Mouse (Mus musculus) stomach, postnatal 0 days (tissue): ENCODE results near the gene Pex7. TPM values are rescaled to one million over a fixed set of nuclear protein-coding genes. Genes with fewer than 3 reads are reported as not detected.

Experiments used
- ATAC-seq: fragments of 200-750 bp; cut with Nextera tagmentation; 2 replicates; pipeline ENCODE4 v1.8.0; 2017; ENCODE audit not compliant: low FRiP score, low TSS enrichment
- DNase-seq: peaks from one replicate; pipeline ENCODE4 v3.0.0-alpha.2; 2016; ENCODE audit warnings: low spot score
- H3K27ac ChIP-seq: fragments of 300-500 bp; sonication (generic); replicated peaks from 2 replicates; pipeline ENCODE4 v1.5.1; 2014; ENCODE audit warnings: mild to moderate bottlenecking, control low read depth
- H3K27me3 ChIP-seq: fragments of 300-500 bp; sonication (generic); 2 replicates; pipeline ENCODE4 v1.6.1; 2014; ENCODE audit warnings: low read length; ENCODE audit not compliant: control insufficient read depth, insufficient read depth
- H3K36me3 ChIP-seq: fragments of 300-500 bp; sonication (generic); 2 replicates; pipeline ENCODE4 v1.6.1; 2014; ENCODE audit warnings: low read length, mixed read lengths; ENCODE audit not compliant: control insufficient read depth, insufficient read depth
- H3K4me1 ChIP-seq: fragments of 300-500 bp; sonication (generic); replicated peaks from 2 replicates; pipeline ENCODE4 v1.6.1; 2014; ENCODE audit warnings: antibody characterized with exemption; ENCODE audit not compliant: control insufficient read depth, insufficient read depth
- H3K4me2 ChIP-seq: fragments of 300-500 bp; sonication (generic); replicated peaks from 2 replicates; pipeline ENCODE4 v1.6.1; 2014; ENCODE audit warnings: low read depth, mild to moderate bottlenecking, control low read depth, moderate library complexity
- H3K4me3 ChIP-seq: fragments of 300-500 bp; sonication (generic); 2 replicates; pipeline ENCODE4 v1.5.1; 2014; ENCODE audit warnings: low read depth, low read length, control low read depth
- H3K9ac ChIP-seq: fragments of 300-500 bp; sonication (generic); 2 replicates; pipeline ENCODE4 v1.6.1; 2014; ENCODE audit warnings: mild to moderate bottlenecking, low read length, control low read depth, mixed read lengths
- H3K9me3 ChIP-seq: fragments of 300-500 bp; sonication (generic); 2 replicates; pipeline ENCODE4 v1.6.1; 2016; ENCODE audit warnings: low read length; ENCODE audit not compliant: control insufficient read depth
- CTCF ChIP-seq: IDR thresholded peaks from 2 replicates; pipeline ENCODE4 v1.5.1; 2016; ENCODE audit warnings: antibody characterized with exemption, low read depth, mild to moderate bottlenecking, moderate library complexity
- EP300 ChIP-seq: optimal IDR thresholded peaks from 2 replicates; pipeline ENCODE3; 2016; ENCODE audit warnings: antibody characterized with exemption
- WGBS: fragments of 180-500 bp; shearing (Covaris S2); extraction: QIAGEN DNeasy Blood & Tissue Kit; methylation state at CpG from one replicate; pipeline ENCODE4 v1.1.7; 2014; 5-methylcytosine and 5-hydroxymethylcytosine counted together
- polyA plus RNA-seq: library from polyadenylated mRNA; unstranded; fragments of >200 nt; fragmentation: Nextera tagmentation; extraction: Ambion mirVana; gene quantifications from 2 replicates; pipeline ENCODE4 v1.2.1, GENCODE M21; 2015

Pex7 gene
- polyA plus RNA-seq, 1 experiment from 2014 or later, result 56.0 TPM

DNA sequence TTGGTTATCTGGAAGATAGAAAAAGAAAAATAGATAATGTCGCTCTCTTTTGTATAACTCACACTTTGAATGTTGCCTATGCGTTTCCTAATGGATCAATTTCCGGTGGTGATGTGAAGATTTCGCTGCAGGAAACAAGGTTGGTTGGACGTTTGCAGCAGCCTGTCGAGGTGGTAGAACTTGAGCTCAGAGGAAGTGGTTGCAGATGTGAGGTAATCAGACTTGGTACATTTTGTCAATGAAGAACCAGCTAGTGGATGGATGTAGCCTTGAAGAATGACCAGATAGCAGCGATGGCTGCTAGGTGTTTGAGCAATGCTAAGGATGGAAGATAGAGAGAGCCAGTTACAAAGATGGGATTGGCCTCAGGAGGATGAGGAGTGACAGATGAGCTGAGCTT lies 102.7 kb downstream of the Pex7 start:
- H3K27ac ChIP-seq, result no peak overlapping the region
- WGBS, result 78% methylated on average over 7 of the region's 7 CpGs

More for the DNA sequence above, 102.7 kb downstream of the Pex7 start:
- TF ChIP-seq CTCF (no peak), EP300 (no peak)
- ATAC-seq (no peak), DNase-seq (no peak)
- H3K9me3 ChIP-seq, result no peaks in the 10 kb centered on the region
- no peaks in the 10 kb centered on the region for H3K36me3 ChIP-seq
- H3K4me2 ChIP-seq, result no peak overlapping the region
- H3K27me3 ChIP-seq, result no peaks in the 10 kb centered on the region
- no peaks in the 10 kb centered on the region for H3K4me1 ChIP-seq
- no peak overlapping the region for H3K9ac ChIP-seq
- H3K4me3 ChIP-seq, result no peak overlapping the region

Other genes starting within 250 kb of the Pex7 start
- gene Il20ra, start 195.1 kb downstream of the Pex7 start, polyA plus RNA-seq, result 0.33 and 0.36 TPM in 2 replicates
- gene Slc35d3, start 56.2 kb downstream of the Pex7 start, polyA plus RNA-seq, result 0.24 and 0.25 TPM in 2 replicates
- gene Map3k5, start 26.8 kb upstream of the Pex7 start, polyA plus RNA-seq, result 2.4 and 3.1 TPM in 2 replicates
- gene Map7, start 240.8 kb upstream of the Pex7 start, polyA plus RNA-seq, result 23.0 TPM in 2 replicates